Mouse (Mus musculus): ENCODE measurements at regions not wholly inside any gene's neighbourhood (a gene's known extent, or its start where the extent isn't known, plus 50 kb on each side); places are given as distances from the start of the nearest gene placed in this dataset.

- Histone ChIP-seq H3K9ac (replicated peaks) (no peak overlapping the region), H3K36me3 (replicated peaks; ENCODE audit: control insufficient read depth, insufficient read depth, low read depth) (no peaks in the 10 kb centered on the region)
- 39% methylated on average over 3 of the region's 3 CpGs for WGBS (ENCODE audit: insufficient replicate concordance)
Observed at GRCm38 (mm10) chr4:47725005-47725340, 250.5 kb downstream of the Sec61b start.

GRCm38 (mm10) chr4:47746498-47747190 lies 272.2 kb downstream of the Sec61b start:
- H3K4me3 ChIP-seq (ENCODE audit: insufficient read depth in 1 of 2, low read depth in 2 of 2, low read length in 2 of 2) = no peak overlapping the region
- DNase-seq (ENCODE audit: low read depth in 3 of 3, low spot score in 3 of 3) = no peak

More at GRCm38 (mm10) chr4:47725005-47725340, 250.5 kb downstream of the Sec61b start:
- Histone ChIP-seq H3K27me3 (ENCODE audit: control insufficient read depth, insufficient read depth, low read length) (no peaks in the 10 kb centered on the region), H3K4me3 (ENCODE audit: insufficient read depth in 1 of 2, low read depth in 2 of 2, low read length in 2 of 2) (no peak overlapping the region), H3K27ac (no peak overlapping the region), H3K4me2 (ENCODE audit: low read depth) (no peak overlapping the region), H3K4me1 (replicated peaks; ENCODE audit: control insufficient read depth in 2 of 2, insufficient read depth in 2 of 2, low read length in 1 of 2) (no peaks in the 10 kb centered on the region), H3K9me3 (ENCODE audit: control insufficient read depth, low read length) (no peaks in the 10 kb centered on the region)
- TF ChIP-seq CTCF (IDR thresholded peaks at IDR 0.05; ENCODE audit: low read depth) (no peak), EP300 (IDR thresholded peaks at IDR 0.05; ENCODE audit: low read depth) (no peak)
- no peak for ATAC-seq (ENCODE audit: insufficient read depth)
- no peak for DNase-seq (ENCODE audit: low read depth in 3 of 3, low spot score in 3 of 3)

GRCm38 (mm10) chr4:47772230-47772920 lies 272.6 kb upstream of the Nr4a3 start:
- TF ChIP-seq EP300 (IDR thresholded peaks at IDR 0.05; ENCODE audit: low read depth) (no peak), CTCF (IDR thresholded peaks at IDR 0.05; ENCODE audit: low read depth) (no peak)

More at GRCm38 (mm10) chr4:47746498-47747190, 272.2 kb downstream of the Sec61b start:
- Histone ChIP-seq H3K36me3 (replicated peaks; ENCODE audit: control insufficient read depth, insufficient read depth, low read depth) (no peaks in the 10 kb centered on the region), H3K9me3 (ENCODE audit: control insufficient read depth, low read length) (no peaks in the 10 kb centered on the region), H3K4me2 (ENCODE audit: low read depth) (no peak overlapping the region), H3K27ac (no peak overlapping the region), H3K27me3 (ENCODE audit: control insufficient read depth, insufficient read depth, low read length) (no peaks in the 10 kb centered on the region), H3K4me1 (replicated peaks; ENCODE audit: control insufficient read depth in 2 of 2, insufficient read depth in 2 of 2, low read length in 1 of 2) (no peaks in the 10 kb centered on the region), H3K9ac (replicated peaks) (no peak overlapping the region)
- WGBS (ENCODE audit: insufficient replicate concordance) = 48% methylated on average over 8 of the region's 8 CpGs
- no peak for ATAC-seq (ENCODE audit: insufficient read depth)
- TF ChIP-seq EP300 (IDR thresholded peaks at IDR 0.05; ENCODE audit: low read depth) = no peak
- no peak for TF ChIP-seq CTCF (IDR thresholded peaks at IDR 0.05; ENCODE audit: low read depth)

GRCm38 (mm10) chr4:47774664-47775063 lies 270.3 kb upstream of the Nr4a3 start:
- DNase-seq (ENCODE audit: low read depth in 3 of 3, low spot score in 3 of 3) (no peak), ATAC-seq (ENCODE audit: insufficient read depth) (no peak)
- TF ChIP-seq EP300 (IDR thresholded peaks at IDR 0.05; ENCODE audit: low read depth) = no peak
- no peak for TF ChIP-seq CTCF (IDR thresholded peaks at IDR 0.05; ENCODE audit: low read depth)
- no peak overlapping the region for H3K9ac ChIP-seq (replicated peaks)
- no peak overlapping the region for H3K4me2 ChIP-seq (ENCODE audit: low read depth)
- H3K27ac ChIP-seq = no peak overlapping the region
- H3K4me3 ChIP-seq (ENCODE audit: insufficient read depth in 1 of 2, low read depth in 2 of 2, low read length in 2 of 2) = no peak overlapping the region
- H3K4me1 ChIP-seq (replicated peaks; ENCODE audit: control insufficient read depth in 2 of 2, insufficient read depth in 2 of 2, low read length in 1 of 2) = no peaks in the 10 kb centered on the region
- H3K9me3 ChIP-seq (ENCODE audit: control insufficient read depth, low read length) = no peaks in the 10 kb centered on the region
- no peaks in the 10 kb centered on the region for H3K27me3 ChIP-seq (ENCODE audit: control insufficient read depth, insufficient read depth, low read length)
- WGBS (ENCODE audit: insufficient replicate concordance) = 57% methylated on average over 5 of the region's 5 CpGs
- no peaks in the 10 kb centered on the region for H3K36me3 ChIP-seq (replicated peaks; ENCODE audit: control insufficient read depth, insufficient read depth, low read depth)

More at GRCm38 (mm10) chr4:47772230-47772920, 272.6 kb upstream of the Nr4a3 start:
- 49% methylated on average over 6 of the region's 6 CpGs for WGBS (ENCODE audit: insufficient replicate concordance)
- Histone ChIP-seq H3K4me3 (ENCODE audit: insufficient read depth in 1 of 2, low read depth in 2 of 2, low read length in 2 of 2) (no peak overlapping the region), H3K9me3 (ENCODE audit: control insufficient read depth, low read length) (no peaks in the 10 kb centered on the region), H3K4me1 (replicated peaks; ENCODE audit: control insufficient read depth in 2 of 2, insufficient read depth in 2 of 2, low read length in 1 of 2) (no peaks in the 10 kb centered on the region), H3K27ac (no peak overlapping the region), H3K36me3 (replicated peaks; ENCODE audit: control insufficient read depth, insufficient read depth, low read depth) (no peaks in the 10 kb centered on the region), H3K4me2 (ENCODE audit: low read depth) (no peak overlapping the region), H3K27me3 (ENCODE audit: control insufficient read depth, insufficient read depth, low read length) (no peaks in the 10 kb centered on the region), H3K9ac (replicated peaks) (no peak overlapping the region)
- no peak for ATAC-seq (ENCODE audit: insufficient read depth)
- DNase-seq (ENCODE audit: low read depth in 3 of 3, low spot score in 3 of 3) = no peak

GRCm38 (mm10) chr4:47781039-47781438 lies 263.9 kb upstream of the Nr4a3 start:
- Histone ChIP-seq H3K9ac (replicated peaks) (no peak overlapping the region), H3K4me2 (ENCODE audit: low read depth) (no peak overlapping the region), H3K27ac (no peak overlapping the region), H3K4me1 (replicated peaks; ENCODE audit: control insufficient read depth in 2 of 2, insufficient read depth in 2 of 2, low read length in 1 of 2) (no peaks in the 10 kb centered on the region), H3K9me3 (ENCODE audit: control insufficient read depth, low read length) (no peaks in the 10 kb centered on the region), H3K27me3 (ENCODE audit: control insufficient read depth, insufficient read depth, low read length) (no peaks in the 10 kb centered on the region), H3K4me3 (ENCODE audit: insufficient read depth in 1 of 2, low read depth in 2 of 2, low read length in 2 of 2) (no peak overlapping the region), H3K36me3 (replicated peaks; ENCODE audit: control insufficient read depth, insufficient read depth, low read depth) (no peaks in the 10 kb centered on the region)
- no peak for TF ChIP-seq EP300 (IDR thresholded peaks at IDR 0.05; ENCODE audit: low read depth)
- TF ChIP-seq CTCF (IDR thresholded peaks at IDR 0.05; ENCODE audit: low read depth) = no peak
- 67% methylated on average over 4 of the region's 4 CpGs for WGBS (ENCODE audit: insufficient replicate concordance)
- DNase-seq (ENCODE audit: low read depth in 3 of 3, low spot score in 3 of 3) = no peak
- no peak for ATAC-seq (ENCODE audit: insufficient read depth)
